Mouse (Mus musculus) intestine, embryonic 14.5 days (tissue): Measurements from ENCODE around the gene Irf2. TPM values are rescaled to one million over a fixed set of nuclear protein-coding genes. Genes with fewer than 3 reads are reported as not detected.

Experiments used
- ATAC-seq: fragments of 200-750 bp; cut with Nextera tagmentation; replicated peaks from 2 replicates; pipeline ENCODE4 v1.8.0; 2017; ENCODE audit warnings: low read depth, moderate number of reproducible peaks, moderate TSS enrichment, moderate library complexity; ENCODE audit not compliant: low FRiP score, low TSS enrichment
- DNase-seq: peaks from one replicate; pipeline ENCODE4 v3.0.0-alpha.2; 2018; ENCODE audit warnings: low spot score
- H3K27ac ChIP-seq: fragments of 300-500 bp; sonication (generic); 2 replicates; pipeline ENCODE4 v1.5.1; 2014; ENCODE audit warnings: low read depth, mild to moderate bottlenecking, control low read depth
- H3K27me3 ChIP-seq: fragments of 300-500 bp; sonication (generic); replicated peaks from 2 replicates; pipeline ENCODE4 v1.6.1; 2014; ENCODE audit warnings: low read length, control low read depth; ENCODE audit not compliant: control insufficient read depth, insufficient read depth
- H3K36me3 ChIP-seq: fragments of 300-500 bp; sonication (generic); 2 replicates; pipeline ENCODE4 v1.6.1; 2014; ENCODE audit warnings: low read length, control low read depth; ENCODE audit not compliant: control insufficient read depth, insufficient read depth
- H3K4me1 ChIP-seq: fragments of 300-500 bp; sonication (generic); replicated peaks from 2 replicates; pipeline ENCODE4 v1.6.1; 2014; ENCODE audit warnings: low read length, control low read depth, mixed read lengths; ENCODE audit not compliant: control insufficient read depth, insufficient read depth
- H3K4me2 ChIP-seq: fragments of 300-500 bp; sonication (generic); 2 replicates; pipeline ENCODE4 v1.6.1; 2014; ENCODE audit warnings: low read length
- H3K4me3 ChIP-seq: fragments of 300-500 bp; sonication (generic); 2 replicates; pipeline ENCODE4 v1.5.1; 2014; ENCODE audit warnings: low read depth, low read length, control low read depth, mixed read lengths
- H3K9ac ChIP-seq: fragments of 300-500 bp; sonication (generic); 2 replicates; pipeline ENCODE4 v1.6.1; 2014; ENCODE audit warnings: mild to moderate bottlenecking, low read length
- H3K9me3 ChIP-seq: fragments of 300-500 bp; sonication (generic); 2 replicates; pipeline ENCODE4 v1.6.1; 2016; ENCODE audit warnings: low read length, control low read depth; ENCODE audit not compliant: control insufficient read depth
- WGBS: fragments of 180-500 bp; shearing (Covaris S2); extraction: QIAGEN DNeasy Blood & Tissue Kit; methylation state at CpG from one replicate; pipeline ENCODE4 v1.1.7; 2014; 5-methylcytosine and 5-hydroxymethylcytosine counted together
- polyA plus RNA-seq: library from polyadenylated mRNA; unstranded; fragments of >200 nt; fragmentation: Nextera tagmentation; extraction: Ambion mirVana; gene quantifications from 2 replicates; pipeline ENCODE4 v1.2.1, GENCODE M21; 2014

Irf2 gene
- polyA plus RNA-seq, 1 experiment from 2014 or later = 25.4 TPM

- Histone ChIP-seq H3K36me3 (peaks cover 20% of the 10 kb centered on the region), H3K27ac (no peak overlapping the region), H3K27me3 (no peaks in the 10 kb centered on the region), H3K4me1 (0 out of 2 replicates have a peak, but pooled peaks cover 3% of the 10 kb centered on the region), H3K4me2 (no peak overlapping the region), H3K4me3 (no peak overlapping the region), H3K9ac (no peak overlapping the region), H3K9me3 (no peaks in the 10 kb centered on the region)
- ATAC-seq (no peak), DNase-seq (no peak)
- 85% methylated on average over 2 of the region's 2 CpGs for WGBS
Measured at GRCm38 (mm10) chr8:46802009-46802408, 62.5 kb downstream of the Irf2 start.

DNA sequence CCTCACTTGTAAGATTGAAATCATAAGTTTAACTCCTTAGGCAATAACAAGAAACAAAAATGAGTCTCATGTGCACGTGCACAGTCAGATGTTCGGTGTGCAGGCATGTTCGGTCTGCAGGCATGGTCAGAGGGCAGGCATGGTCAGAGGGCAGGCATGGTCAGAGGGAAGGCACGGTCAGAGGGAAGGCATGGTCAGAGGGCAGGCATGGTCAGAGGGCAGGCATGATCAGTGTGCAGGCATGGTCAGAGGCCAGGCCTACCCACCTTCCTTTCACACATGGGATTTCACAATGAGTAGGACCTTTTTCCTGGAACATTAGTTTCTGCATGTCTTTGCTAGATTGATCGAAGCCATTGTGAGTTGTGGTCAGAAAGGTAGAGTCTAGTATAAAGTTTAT lies 65.2 kb downstream of the Irf2 start:
- ATAC-seq (no peak), DNase-seq (no peak)
- no peak overlapping the region for H3K4me3 ChIP-seq
- H3K9me3 ChIP-seq = no peaks in the 10 kb centered on the region
- H3K36me3 ChIP-seq = peaks cover 27% of the 10 kb centered on the region
- no peak overlapping the region for H3K4me2 ChIP-seq
- H3K27ac ChIP-seq = no peak overlapping the region
- no peaks in the 10 kb centered on the region for H3K27me3 ChIP-seq
- H3K9ac ChIP-seq = no peak overlapping the region
- 0 out of 2 replicates have a peak, but pooled peaks cover 3% of the 10 kb centered on the region for H3K4me1 ChIP-seq
- 91% methylated on average over 5 of the region's 5 CpGs for WGBS

GRCm38 (mm10) chr8:46811021-46811622 lies 71.6 kb downstream of the Irf2 start:
- H3K9me3 ChIP-seq = no peaks in the 10 kb centered on the region
- ATAC-seq = no peak
- H3K9ac ChIP-seq = no peak overlapping the region
- no peak for DNase-seq
- no peak overlapping the region for H3K27ac ChIP-seq
- no peak overlapping the region for H3K4me3 ChIP-seq
- no peaks in the 10 kb centered on the region for H3K4me1 ChIP-seq
- no peak overlapping the region for H3K4me2 ChIP-seq
- 86% methylated on average over 11 of the region's 11 CpGs for WGBS
- H3K27me3 ChIP-seq = no peaks in the 10 kb centered on the region
- H3K36me3 ChIP-seq = peaks cover 36% of the 10 kb centered on the region

GRCm38 (mm10) chr8:46811944-46812343 lies 72.4 kb downstream of the Irf2 start:
- H3K4me2 ChIP-seq = no peak overlapping the region
- H3K9me3 ChIP-seq = no peaks in the 10 kb centered on the region
- H3K4me1 ChIP-seq = no peaks in the 10 kb centered on the region
- no peaks in the 10 kb centered on the region for H3K27me3 ChIP-seq
- peaks cover 28% of the 10 kb centered on the region for H3K36me3 ChIP-seq
- ATAC-seq = no peak
- no peak overlapping the region for H3K27ac ChIP-seq
- DNase-seq = no peak
- 88% methylated on average over 2 of the region's 2 CpGs for WGBS
- H3K9ac ChIP-seq = no peak overlapping the region
- no peak overlapping the region for H3K4me3 ChIP-seq

- Histone ChIP-seq H3K27me3 (no peaks in the 10 kb centered on the region), H3K4me2 (no peak overlapping the region), H3K4me3 (no peak overlapping the region), H3K9me3 (no peaks in the 10 kb centered on the region), H3K36me3 (peaks cover 18% of the 10 kb centered on the region), H3K27ac (no peak overlapping the region), H3K9ac (no peak overlapping the region), H3K4me1 (peaks cover 4% of the 10 kb centered on the region; the same call in 1 of the 2 replicates)
- WGBS = 91% methylated on average over 4 of the region's 4 CpGs
- ATAC-seq (no peak), DNase-seq (no peak)
Measured at GRCm38 (mm10) chr8:46812966-46813365, 73.4 kb downstream of the Irf2 start.

GRCm38 (mm10) chr8:46818106-46818989 lies 78.8 kb downstream of the Irf2 start:
- Histone ChIP-seq H3K27ac (no peak overlapping the region), H3K27me3 (no peaks in the 10 kb centered on the region), H3K4me1 (peaks cover 7% of the 10 kb centered on the region; the same call in 1 of the 2 replicates), H3K36me3 (peaks cover 19% of the 10 kb centered on the region; the same call in 1 of the 2 replicates), H3K9ac (no peak overlapping the region), H3K4me2 (no peak overlapping the region), H3K4me3 (no peak overlapping the region), H3K9me3 (no peaks in the 10 kb centered on the region)
- no peak for ATAC-seq
- no peak for DNase-seq
- WGBS = 57% methylated on average over 14 of the region's 14 CpGs

DNA sequence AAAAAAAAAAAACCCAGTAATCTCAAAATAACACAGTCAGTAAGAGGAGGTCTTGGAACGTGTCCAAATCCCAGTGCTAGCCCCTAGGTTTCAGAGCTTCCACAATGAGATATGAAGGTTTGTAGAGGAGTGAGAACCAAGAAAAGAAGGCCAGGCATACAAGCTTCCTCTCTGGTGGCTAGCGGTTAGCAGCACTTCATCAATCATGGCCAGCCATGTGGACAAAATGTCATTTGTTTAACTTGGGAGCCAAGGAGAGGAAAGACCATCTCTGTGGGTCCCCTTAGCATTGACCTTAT lies 79.4 kb downstream of the Irf2 start:
- Histone ChIP-seq H3K27ac (no peak overlapping the region), H3K9me3 (no peaks in the 10 kb centered on the region), H3K36me3 (peaks cover 21% of the 10 kb centered on the region; the same call in 1 of the 2 replicates), H3K4me3 (no peak overlapping the region), H3K9ac (no peak overlapping the region), H3K4me2 (no peak overlapping the region), H3K27me3 (no peaks in the 10 kb centered on the region), H3K4me1 (peaks cover 7% of the 10 kb centered on the region; the same call in 1 of the 2 replicates)
- no peak for ATAC-seq
- no peak for DNase-seq
- WGBS = 43% methylated on average over 2 of the region's 2 CpGs

GRCm38 (mm10) chr8:46828734-46829413 lies 89.3 kb downstream of the Irf2 start:
- no peak overlapping the region for H3K4me3 ChIP-seq
- no peak overlapping the region for H3K9ac ChIP-seq
- H3K4me2 ChIP-seq = no peak overlapping the region
- peaks cover 4% of the 10 kb centered on the region; the same call in 1 of the 2 replicates for H3K4me1 ChIP-seq
- no peaks in the 10 kb centered on the region for H3K27me3 ChIP-seq
- peak overlapping the region; percentile 80 for H3K27ac ChIP-seq
- WGBS = 88% methylated on average over 7 of the region's 7 CpGs
- DNase-seq (no peak), ATAC-seq (0 out of 2 replicates have a peak, but pooled peaks have one; percentile 13)
- no peaks in the 10 kb centered on the region for H3K9me3 ChIP-seq
- H3K36me3 ChIP-seq = peaks cover 9% of the 10 kb centered on the region; the same call in 1 of the 2 replicates
